31 mouse cellular contexts compared by ENCODE assay signal in genomic region chr2:160357442-160357841, GRCm38 (mm10). TPM values are rescaled to one million over a fixed set of nuclear protein-coding genes. Genes with fewer than 3 reads are reported as not detected.
A peak's percentile ranks its signal among the peaks of the same experiment; 100 is the strongest.
DNase-seq lines count a peak whose midpoint lies in the region; ATAC-seq and TF ChIP-seq lines count a peak whose summit lies in the region.
"Had no signal": no experiment of that assay in that cellular context is flagged by ENCODE, and none has a peak within 500 bp of the region (broad histone marks: within the 10 kb centered on the region; RNA-seq: fewer than 3 reads in every experiment).

No protein-coding gene starts in this region.

- no peak for TF ChIP-seq POLR2A in brain, embryonic 14.5 days (IDR thresholded peaks at IDR 0.05; ENCODE audit: borderline replicate concordance, extremely low read depth, insufficient read depth, insufficient read length, poor library complexity, severe bottlenecking)

- H3K9me3 ChIP-seq in hindbrain, embryonic 12.5 days (replicated peaks) = no peaks in the 10 kb centered on the region
- H3K9me3 ChIP-seq in hindbrain, embryonic 16.5 days (ENCODE audit: control insufficient read depth, low read length) = no peaks in the 10 kb centered on the region
- no peaks in the 10 kb centered on the region for H3K9me3 ChIP-seq in midbrain, embryonic 11.5 days (ENCODE audit: control insufficient read depth, low read length)
- H3K9me3 ChIP-seq in midbrain, postnatal 0 days (ENCODE audit: low read length) = no peaks in the 10 kb centered on the region
- H3K9me3 ChIP-seq in limb, embryonic 13.5 days = no peaks in the 10 kb centered on the region
- H3K9me3 ChIP-seq: embryonic facial prominence, embryonic 12.5 days; heart, embryonic 13.5 days; hindbrain, embryonic 15.5 days; lung, embryonic 15.5 days had no signal

- no peak overlapping the region for H3K9ac ChIP-seq in hindbrain, embryonic 12.5 days
- H3K9ac ChIP-seq in hindbrain, embryonic 16.5 days (ENCODE audit: low read depth, low read length) = no peak overlapping the region
- H3K9ac ChIP-seq in midbrain, embryonic 11.5 days (ENCODE audit: low read length) = no peak overlapping the region
- no peak overlapping the region for H3K9ac ChIP-seq in midbrain, postnatal 0 days (replicated peaks; ENCODE audit: low read length, poor library complexity, severe bottlenecking)
- no peak overlapping the region for H3K9ac ChIP-seq in limb, embryonic 13.5 days
- H3K9ac ChIP-seq: embryonic facial prominence, embryonic 12.5 days; heart, embryonic 13.5 days; hindbrain, embryonic 15.5 days; lung, embryonic 15.5 days had no signal

- DNase-seq in midbrain, embryonic 11.5 days (ENCODE audit: low spot score, missing footprints) = no peak
- DNase-seq in midbrain, postnatal 0 days (ENCODE audit: low spot score) = no peak
- DNase-seq in brain, embryonic 14.5 days (ENCODE audit: low read depth) = peak; percentile 40
- DNase-seq in ovary, adult 18-20 months (ENCODE audit: low spot score) = no peak
- DNase-seq: adrenal gland, postnatal 25 days; B cell, adult 2 months; cerebellum, adult 18-20 months; cerebellum, postnatal 10 days; gastrocnemius, postnatal 10 days; heart, postnatal 10 days; kidney, adult 18-20 months; kidney, postnatal 25 days; left cerebral cortex, postnatal 4 days; right cerebral cortex, postnatal 4 days; thymus, adult 18-20 months; thymus, postnatal 25 days had no signal

- peaks cover 57% of the 10 kb centered on the region for H3K27me3 ChIP-seq in hindbrain, embryonic 12.5 days
- H3K27me3 ChIP-seq in hindbrain, embryonic 16.5 days (replicated peaks; ENCODE audit: control insufficient read depth, insufficient read depth, low read length) = peaks cover 37% of the 10 kb centered on the region
- peaks cover 45% of the 10 kb centered on the region for H3K27me3 ChIP-seq in midbrain, embryonic 11.5 days (ENCODE audit: control insufficient read depth, insufficient read depth, low read length)
- H3K27me3 ChIP-seq in midbrain, postnatal 0 days (ENCODE audit: insufficient read depth, low read length) = peaks cover 51% of the 10 kb centered on the region
- H3K27me3 ChIP-seq in limb, embryonic 13.5 days = peaks cover 77% of the 10 kb centered on the region

- no peak overlapping the region for H3K4me2 ChIP-seq in hindbrain, embryonic 12.5 days (replicated peaks)
- H3K4me2 ChIP-seq in hindbrain, embryonic 16.5 days (ENCODE audit: low read length) = no peak overlapping the region
- no peak overlapping the region for H3K4me2 ChIP-seq in midbrain, embryonic 11.5 days
- no peak overlapping the region for H3K4me2 ChIP-seq in midbrain, postnatal 0 days (ENCODE audit: low read depth, low read length, poor library complexity, severe bottlenecking)
- H3K4me2 ChIP-seq in limb, embryonic 13.5 days (replicated peaks) = peak overlapping the region; percentile 7; the same call in 1 of the 2 replicates
- H3K4me2 ChIP-seq: embryonic facial prominence, embryonic 12.5 days; heart, embryonic 13.5 days; hindbrain, embryonic 15.5 days; liver, embryonic 11.5 days; lung, embryonic 15.5 days had no signal

- H3K36me3 ChIP-seq in hindbrain, embryonic 12.5 days = no peaks in the 10 kb centered on the region
- H3K36me3 ChIP-seq in hindbrain, embryonic 16.5 days (ENCODE audit: control insufficient read depth, insufficient read depth, low read length) = no peaks in the 10 kb centered on the region
- H3K36me3 ChIP-seq in midbrain, embryonic 11.5 days (ENCODE audit: control insufficient read depth, insufficient read depth, low read length) = no peaks in the 10 kb centered on the region
- no peaks in the 10 kb centered on the region for H3K36me3 ChIP-seq in midbrain, postnatal 0 days (ENCODE audit: insufficient read depth, low read length)
- H3K36me3 ChIP-seq in limb, embryonic 13.5 days = no peaks in the 10 kb centered on the region
- H3K36me3 ChIP-seq: embryonic facial prominence, embryonic 12.5 days; hindbrain, embryonic 15.5 days; lung, embryonic 15.5 days had no signal

- WGBS in hindbrain, embryonic 12.5 days = 54% methylated on average over 4 of the region's 4 CpGs
- 53% methylated on average over 4 of the region's 4 CpGs for WGBS in hindbrain, embryonic 16.5 days
- 50% methylated on average over 4 of the region's 4 CpGs for WGBS in midbrain, embryonic 11.5 days
- WGBS in midbrain, postnatal 0 days = 51% methylated on average over 4 of the region's 4 CpGs
- WGBS in limb, embryonic 13.5 days = 11% methylated on average over 4 of the region's 4 CpGs

- H3K4me1 ChIP-seq in hindbrain, embryonic 12.5 days = peaks cover 19% of the 10 kb centered on the region
- H3K4me1 ChIP-seq in hindbrain, embryonic 16.5 days (ENCODE audit: control insufficient read depth, insufficient read depth, low read depth, low read length) = no peaks in the 10 kb centered on the region
- peaks cover 2% of the 10 kb centered on the region; the same call in 1 of the 2 replicates for H3K4me1 ChIP-seq in midbrain, embryonic 11.5 days (ENCODE audit: control insufficient read depth, insufficient read depth, low read length)
- no peaks in the 10 kb centered on the region for H3K4me1 ChIP-seq in midbrain, postnatal 0 days (ENCODE audit: insufficient read depth, low read length)
- H3K4me1 ChIP-seq in limb, embryonic 13.5 days = peaks cover 43% of the 10 kb centered on the region

- H3K4me3 ChIP-seq in hindbrain, embryonic 12.5 days = no peak overlapping the region
- H3K4me3 ChIP-seq in hindbrain, embryonic 16.5 days (ENCODE audit: low read length) = no peak overlapping the region
- H3K4me3 ChIP-seq in midbrain, embryonic 11.5 days (ENCODE audit: low read depth, low read length) = no peak overlapping the region
- no peak overlapping the region for H3K4me3 ChIP-seq in midbrain, postnatal 0 days (ENCODE audit: low read depth, low read length)
- H3K4me3 ChIP-seq in limb, embryonic 13.5 days = no peak overlapping the region
- H3K4me3 ChIP-seq: embryonic facial prominence, embryonic 12.5 days; heart, embryonic 13.5 days; hindbrain, embryonic 15.5 days; layer of hippocampus, adult 2 months; lung, embryonic 15.5 days had no signal

- no peak for TF ChIP-seq CTCF in midbrain, postnatal 0 days (IDR thresholded peaks at IDR 0.05)
- no peak for TF ChIP-seq CTCF in brain, embryonic 14.5 days (IDR thresholded peaks at IDR 0.05; ENCODE audit: borderline replicate concordance, extremely low read depth, insufficient read depth, insufficient read length)

- no peak overlapping the region for H3K27ac ChIP-seq in hindbrain, embryonic 12.5 days
- no peak overlapping the region for H3K27ac ChIP-seq in hindbrain, embryonic 16.5 days (ENCODE audit: low read depth, low read length)
- no peak overlapping the region for H3K27ac ChIP-seq in midbrain, embryonic 11.5 days (ENCODE audit: low read depth, low read length)
- H3K27ac ChIP-seq in midbrain, postnatal 0 days (ENCODE audit: low read depth, low read length) = no peak overlapping the region
- H3K27ac ChIP-seq in limb, embryonic 13.5 days = no peak overlapping the region
- H3K27ac ChIP-seq: embryonic facial prominence, embryonic 12.5 days; heart, embryonic 13.5 days; hindbrain, embryonic 15.5 days; layer of hippocampus, adult 2 months; lung, embryonic 15.5 days; stomach, postnatal 0 days had no signal

- ATAC-seq in hindbrain, embryonic 12.5 days (ENCODE audit: low FRiP score) = 0 out of 2 replicates have a peak, but pooled peaks have one; percentile 32
- no peak for ATAC-seq in hindbrain, embryonic 16.5 days
- 0 out of 2 replicates have a peak, but pooled peaks have one; percentile 33 for ATAC-seq in midbrain, embryonic 11.5 days (ENCODE audit: low FRiP score)
- no peak for ATAC-seq in midbrain, postnatal 0 days (ENCODE audit: low FRiP score)
- peak; percentile 42 for ATAC-seq in limb, embryonic 13.5 days (ENCODE audit: low FRiP score, low read depth)

RNA-seq across cellular contexts. Expression of gene Mafb, which starts 9.4 kb away (rescaled TPM):
- polyA plus RNA-seq in hindbrain, embryonic 12.5 days (2016; fragmentation: Nextera tagmentation; extraction: Ambion mirVana) = 17.9 and 23.9 TPM in 2 replicates
- polyA plus RNA-seq in hindbrain, embryonic 16.5 days (2015; fragmentation: Nextera tagmentation; extraction: Ambion mirVana) = 20.0 and 23.1 TPM in 2 replicates
- 3.2 and 3.4 TPM in 2 replicates for polyA plus RNA-seq in midbrain, embryonic 11.5 days (2014; fragmentation: Nextera tagmentation; extraction: Ambion mirVana)
- 6.8 and 9.0 TPM in 2 replicates for total RNA-seq in midbrain, postnatal 0 days (2014; rRNA removed)
- 5.7 and 5.8 TPM in 2 replicates for polyA plus RNA-seq in midbrain, postnatal 0 days (2015; fragmentation: Nextera tagmentation; extraction: Ambion mirVana)
- 6.5 and 16.2 TPM in 2 replicates for polyA plus RNA-seq in brain, embryonic 14.5 days (2012; rRNA removed)
- polyA plus RNA-seq in limb, embryonic 13.5 days (2015; fragmentation: Nextera tagmentation; extraction: Ambion mirVana) = 24.3 and 30.9 TPM in 2 replicates
- total RNA-seq: common myeloid progenitor, adult 5-6 weeks had no signal

RNA-seq across cellular contexts. Expression of gene Gm826, which starts 23.5 kb away (rescaled TPM):
- not detected in 2 replicates for polyA plus RNA-seq in hindbrain, embryonic 12.5 days (2016; fragmentation: Nextera tagmentation; extraction: Ambion mirVana)
- polyA plus RNA-seq in hindbrain, embryonic 16.5 days (2015; fragmentation: Nextera tagmentation; extraction: Ambion mirVana) = not detected in 2 replicates
- not detected in 2 replicates for polyA plus RNA-seq in midbrain, embryonic 11.5 days (2014; fragmentation: Nextera tagmentation; extraction: Ambion mirVana)
- not detected in 2 replicates for total RNA-seq in midbrain, postnatal 0 days (2014; rRNA removed)
- polyA plus RNA-seq in midbrain, postnatal 0 days (2015; fragmentation: Nextera tagmentation; extraction: Ambion mirVana) = 0.22 TPM in 1 of 2 replicates, not detected in the other
- polyA plus RNA-seq in brain, embryonic 14.5 days (2012; rRNA removed) = 0.09 TPM in 1 of 2 replicates, not detected in the other
- 0.33 and 0.45 TPM in 2 replicates for polyA plus RNA-seq in limb, embryonic 13.5 days (2015; fragmentation: Nextera tagmentation; extraction: Ambion mirVana)
- total RNA-seq: common myeloid progenitor, adult 5-6 weeks; hematopoietic stem cell, adult 5-6 weeks; layer of hippocampus, adult 2 months; layer of hippocampus, postnatal 14 days; megakaryocyte progenitor cell, adult 5-6 weeks had no signal
- polyA plus RNA-seq: embryonic facial prominence, embryonic 12.5 days; gonadal fat pad, adult 2 months; hindbrain, embryonic 15.5 days; stomach, postnatal 0 days had no signal

Comparison
In these comparisons a context has a peak if more than half of its experiments do, and no peak if none do; other contexts are left out.
1. ATAC-seq: peak in hindbrain, embryonic 12.5 days (single experiment), midbrain, embryonic 11.5 days (single experiment) and limb, embryonic 13.5 days (single experiment); none in hindbrain, embryonic 16.5 days (single experiment) and midbrain, postnatal 0 days (single experiment).